Mouse (Mus musculus) testis, adult 2 months (tissue): ENCODE measurements around the gene Rpl6. TPM values are rescaled to one million over a fixed set of nuclear protein-coding genes. Genes with fewer than 3 reads are reported as not detected.
A peak's percentile ranks its signal among the peaks of the same experiment; 100 is the strongest.

Source experiments
- H3K27ac ChIP-seq: fragments of 200-500 bp; 2 replicates; pipeline ENCODE4 v1.5.1; 2012; ENCODE audit warnings: low read depth, low read length; ENCODE audit not compliant: control insufficient read depth, insufficient read depth
- H3K27me3 ChIP-seq: fragments of 200-500 bp; 2 replicates; pipeline ENCODE4 v1.6.1; 2012; ENCODE audit warnings: mild to moderate bottlenecking, low read length, moderate library complexity; ENCODE audit not compliant: control insufficient read depth, insufficient read depth
- H3K36me3 ChIP-seq: fragments of 200-500 bp; 2 replicates; pipeline ENCODE4 v1.6.1; 2012; ENCODE audit warnings: mild to moderate bottlenecking, low read length; ENCODE audit not compliant: control insufficient read depth, insufficient read depth
- H3K4me1 ChIP-seq: fragments of 200-500 bp; 2 replicates; pipeline ENCODE4 v1.6.1; 2012; ENCODE audit warnings: low read length; ENCODE audit not compliant: control insufficient read depth, insufficient read depth
- H3K4me3 ChIP-seq: fragments of 200-500 bp; 2 replicates; pipeline ENCODE4 v1.5.1; 2012; ENCODE audit warnings: low read depth, mild to moderate bottlenecking, low read length, moderate library complexity, mixed read lengths; ENCODE audit not compliant: control insufficient read depth
- CTCF ChIP-seq: fragments of 200-500 bp; IDR thresholded peaks from 2 replicates; pipeline ENCODE4 v1.5.1; 2012; ENCODE audit warnings: low read depth, mild to moderate bottlenecking, inconsistent platforms, low read length, moderate library complexity; ENCODE audit not compliant: control insufficient read depth, insufficient read depth, insufficient replicate concordance
- POLR2A ChIP-seq: fragments of 200-500 bp; IDR thresholded peaks from 2 replicates; pipeline ENCODE4 v1.6.1; 2012; ENCODE audit warnings: low read depth, mild to moderate bottlenecking, inconsistent platforms, low read length, moderate library complexity; ENCODE audit not compliant: control insufficient read depth
- polyA plus RNA-seq: library from polyadenylated mRNA; depleted of rRNA; stranded (reverse); fragments of >200 nt; gene quantifications from 2 replicates; pipeline ENCODE4 v1.2.3, GENCODE M21; 2012

Rpl6 gene
- polyA plus RNA-seq, 1 experiment: 84.3 TPM

DNA sequence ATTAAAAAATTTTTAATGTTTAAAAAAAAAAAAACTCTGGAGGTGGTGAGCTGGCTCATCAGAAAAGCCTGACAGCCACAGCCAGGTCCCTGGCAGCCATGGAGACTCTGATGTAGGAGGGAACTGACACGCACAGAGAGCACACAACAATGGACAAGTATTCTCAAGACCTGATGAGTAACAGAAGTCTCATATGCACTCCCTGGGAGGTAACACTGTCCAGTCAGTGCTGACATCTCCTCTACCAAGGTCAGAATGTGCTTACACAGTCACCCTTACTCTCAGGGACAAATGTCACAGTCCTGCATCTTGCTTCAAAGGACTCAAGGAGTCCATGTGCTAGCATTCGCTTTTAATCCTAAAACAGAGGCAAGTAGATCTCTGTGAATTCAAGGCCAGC lies 34.7 kb upstream of the Rpl6 start:
- H3K27ac ChIP-seq: no peak overlapping the region
- TF ChIP-seq POLR2A (no peak), CTCF (no peak)
- no peaks in the 10 kb centered on the region for H3K27me3 ChIP-seq
- H3K36me3 ChIP-seq: no peaks in the 10 kb centered on the region; the same call in 1 of the 2 replicates
- H3K4me1 ChIP-seq: no peaks in the 10 kb centered on the region; the same call in 1 of the 2 replicates
- no peak overlapping the region for H3K4me3 ChIP-seq

- no peaks in the 10 kb centered on the region; the same call in 1 of the 2 replicates for H3K4me1 ChIP-seq
- H3K27me3 ChIP-seq: no peaks in the 10 kb centered on the region
- H3K36me3 ChIP-seq: no peaks in the 10 kb centered on the region
- peak overlapping the region; percentile 57; the same call in 1 of the 2 replicates for H3K4me3 ChIP-seq
- TF ChIP-seq CTCF: no peak
- no peak for TF ChIP-seq POLR2A
- no peak overlapping the region for H3K27ac ChIP-seq
These were observed 31.4 kb upstream of the Rpl6 start for GRCm38 (mm10) chr5:121172835-121173234.

DNA sequence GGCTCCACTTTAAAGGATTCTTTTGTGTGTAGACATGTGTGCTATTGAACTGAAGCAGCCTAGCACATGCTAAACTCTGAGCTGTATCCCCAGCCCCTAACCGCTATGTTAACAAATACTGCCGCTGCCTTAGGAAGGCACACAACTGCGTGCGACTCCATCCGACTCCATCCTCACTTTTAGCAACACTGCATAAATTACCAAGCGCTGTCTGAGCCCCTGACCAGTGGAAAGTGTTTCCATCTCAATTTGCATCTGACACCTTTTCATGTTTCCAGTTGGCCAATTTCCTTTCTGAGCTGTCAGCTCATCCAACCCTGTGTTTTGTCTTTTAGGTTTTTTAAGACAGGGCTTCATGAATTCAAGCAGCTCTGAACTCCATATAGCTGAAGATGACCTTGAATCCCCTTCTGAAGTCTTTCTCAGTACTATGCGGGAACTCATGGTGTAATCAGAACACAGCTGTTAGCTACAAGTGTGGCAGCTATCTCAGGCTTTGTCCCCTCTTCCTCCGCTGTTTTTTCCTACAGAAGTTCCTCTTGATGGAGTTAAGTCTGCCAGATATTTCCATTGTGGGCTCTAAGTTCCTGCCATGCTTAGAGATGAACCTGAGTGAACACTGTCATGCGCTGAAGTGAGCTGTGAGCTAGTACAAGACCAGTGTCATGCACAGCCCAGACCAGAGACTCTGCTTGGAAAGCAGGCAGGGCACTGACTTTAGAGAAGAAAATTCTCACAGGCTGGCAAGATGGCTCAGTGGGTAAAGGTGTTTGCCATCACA lies 25.0 kb upstream of the Rpl6 start:
- H3K36me3 ChIP-seq: no peaks in the 10 kb centered on the region
- no peaks in the 10 kb centered on the region for H3K27me3 ChIP-seq
- H3K27ac ChIP-seq: no peak overlapping the region
- no peak overlapping the region for H3K4me3 ChIP-seq
- H3K4me1 ChIP-seq: no peaks in the 10 kb centered on the region; the same call in none of the 2 replicates
- TF ChIP-seq CTCF: no peak
- no peak for TF ChIP-seq POLR2A

DNA sequence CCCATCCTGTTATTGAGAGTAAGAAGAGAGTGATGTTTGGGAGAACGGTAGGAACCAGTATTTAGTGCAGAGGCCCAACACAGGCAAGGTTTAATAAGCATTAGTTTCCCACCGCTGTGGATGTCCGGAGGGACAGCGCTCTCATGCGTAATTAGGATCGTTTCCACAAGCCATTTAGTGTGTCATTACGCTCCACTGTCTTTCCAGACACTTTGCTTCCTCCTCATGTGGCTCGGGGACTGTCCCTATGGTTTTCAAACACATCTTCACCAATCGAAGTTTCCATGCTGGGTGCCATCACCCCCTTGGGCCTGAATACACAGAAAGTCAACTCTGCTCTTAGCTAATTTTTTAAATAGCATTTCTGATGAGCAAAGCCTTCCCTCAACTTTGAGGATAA lies 21.0 kb upstream of the Rpl6 start:
- TF ChIP-seq POLR2A (no peak), CTCF (no peak)
- Histone ChIP-seq H3K4me1 (peaks cover 3% of the 10 kb centered on the region), H3K4me3 (no peak overlapping the region), H3K27ac (no peak overlapping the region), H3K27me3 (no peaks in the 10 kb centered on the region), H3K36me3 (no peaks in the 10 kb centered on the region)

GRCm38 (mm10) chr5:121184375-121184774 lies 19.9 kb upstream of the Rpl6 start:
- no peaks in the 10 kb centered on the region for H3K36me3 ChIP-seq
- no peak overlapping the region for H3K27ac ChIP-seq
- no peak overlapping the region for H3K4me3 ChIP-seq
- no peak for TF ChIP-seq CTCF
- no peak for TF ChIP-seq POLR2A
- no peaks in the 10 kb centered on the region for H3K27me3 ChIP-seq
- H3K4me1 ChIP-seq: peaks cover 3% of the 10 kb centered on the region

DNA sequence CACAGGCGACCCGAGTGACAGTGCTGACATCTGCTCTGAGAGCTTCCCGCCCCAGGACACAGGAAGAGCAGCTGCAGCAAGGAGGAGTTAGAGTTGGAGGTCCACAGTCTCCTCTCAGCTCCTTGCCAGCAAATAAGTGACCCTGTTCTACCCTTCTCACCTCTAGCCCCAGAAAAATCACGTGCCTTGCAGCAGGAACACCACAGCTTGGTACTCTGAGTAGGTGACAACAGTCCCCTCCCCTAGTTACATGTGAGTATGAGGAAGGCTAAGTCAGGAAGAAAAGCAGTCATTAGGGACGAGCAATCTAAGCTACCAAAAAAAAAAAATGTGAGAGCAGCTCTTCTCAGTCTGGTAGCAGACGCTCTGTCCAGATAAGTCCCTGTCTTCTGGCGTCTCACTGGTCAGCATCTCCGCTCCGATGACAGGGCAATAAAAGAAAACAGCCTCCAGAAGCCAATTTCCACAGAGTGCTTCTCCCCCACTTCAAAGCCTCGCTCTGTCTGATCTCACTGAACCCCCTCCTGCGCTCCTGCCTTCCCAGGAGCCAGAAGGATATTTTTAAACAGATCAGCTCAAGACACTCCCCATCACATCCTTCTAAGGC lies 19.2 kb upstream of the Rpl6 start:
- H3K27me3 ChIP-seq: no peaks in the 10 kb centered on the region
- peaks cover 3% of the 10 kb centered on the region for H3K4me1 ChIP-seq
- no peak overlapping the region for H3K4me3 ChIP-seq
- no peak for TF ChIP-seq POLR2A
- no peak for TF ChIP-seq CTCF
- peak overlapping the region; percentile 30; the same call in 1 of the 2 replicates for H3K27ac ChIP-seq
- H3K36me3 ChIP-seq: no peaks in the 10 kb centered on the region

DNA sequence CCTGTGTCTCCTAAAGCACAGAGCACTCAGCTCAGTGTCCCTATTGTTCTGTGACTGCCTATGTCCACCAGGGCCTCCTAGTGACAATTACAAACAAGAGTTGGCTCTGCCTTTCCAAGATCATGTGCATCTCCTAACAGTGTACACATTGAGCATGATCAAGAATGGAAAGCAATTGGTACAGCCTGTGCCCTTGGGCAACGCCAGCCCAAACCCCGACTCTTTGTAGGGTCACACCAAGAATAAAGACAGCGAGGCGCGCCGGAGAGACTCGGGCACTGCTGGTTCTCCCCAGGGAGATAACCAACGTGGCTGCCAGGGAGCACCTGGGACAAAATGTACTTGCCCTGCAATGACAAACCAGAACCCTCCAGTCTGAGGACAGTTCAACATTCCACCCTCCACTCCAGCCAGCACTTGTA lies 16.7 kb upstream of the Rpl6 start:
- no peaks in the 10 kb centered on the region for H3K36me3 ChIP-seq
- peaks cover 9% of the 10 kb centered on the region for H3K4me1 ChIP-seq
- no peak overlapping the region for H3K27ac ChIP-seq
- no peak for TF ChIP-seq CTCF
- H3K27me3 ChIP-seq: no peaks in the 10 kb centered on the region
- no peak overlapping the region for H3K4me3 ChIP-seq
